Mouse (Mus musculus) megakaryocyte, embryonic 14.5 days (primary cell): Measurements from ENCODE around the gene Clba1.

Source experiments
- FLI1 ChIP-seq: IDR thresholded peaks from 2 replicates; pipeline ENCODE4 v1.6.1; 2012; ENCODE audit warnings: low read length, inconsistent platforms, mixed read lengths
- GATA1 ChIP-seq: IDR thresholded peaks from 3 replicates; pipeline ENCODE4 v1.6.1; 2012; ENCODE audit warnings: mixed read lengths, low read length, inconsistent platforms, borderline replicate concordance

GRCm38 (mm10) chr12:112767036-112767890 lies 41.5 kb upstream of the Clba1 start:
- TF ChIP-seq GATA1: no peak
- no peak for TF ChIP-seq FLI1
